Mouse (Mus musculus) CH12F3 (cell line): ENCODE results near the gene Rab11fip2.

Experiments used
- in situ Hi-C: fragments of 300-500 bp; cut with MboI; formaldehyde crosslinking; loops from 2 replicates; pipeline ENCODE4 v1.14.3; 2020; ENCODE audit warnings: low sequenced_read_pairs

Gene Rab11fip2

DNA sequence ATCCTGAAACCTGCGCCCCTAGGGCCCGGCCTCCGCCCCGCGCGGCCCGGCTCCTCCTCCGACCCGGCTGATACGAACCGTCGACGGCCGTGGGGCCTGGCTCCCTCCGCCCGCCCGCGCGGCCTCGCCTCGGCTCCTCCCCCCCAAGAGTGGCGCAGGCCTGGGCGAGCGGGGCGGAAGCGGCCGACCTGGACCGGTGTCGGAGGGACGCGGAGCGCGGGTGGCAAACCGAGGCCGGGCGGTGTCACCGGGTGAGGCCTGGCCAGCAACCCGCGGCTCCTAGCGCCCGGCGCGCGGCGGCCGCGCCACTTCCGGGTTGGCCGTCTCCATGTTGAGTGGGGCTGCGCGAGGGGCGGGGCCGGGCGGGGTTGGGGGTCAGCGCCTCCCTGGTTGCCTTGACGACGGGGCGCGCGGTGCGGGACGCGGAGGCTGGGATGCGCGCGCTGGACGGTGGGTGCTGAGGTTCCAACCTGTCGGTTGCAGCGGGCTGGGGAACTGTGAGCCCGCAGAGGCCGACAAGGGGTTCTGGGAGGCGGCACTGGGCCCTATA lies at the start of gene Rab11fip2:
Gene Rab11fip2 (minus strand): TSS at position 333 of the 550 bp plus-strand sequence.
- in situ Hi-C loops, result no loop called here

DNA sequence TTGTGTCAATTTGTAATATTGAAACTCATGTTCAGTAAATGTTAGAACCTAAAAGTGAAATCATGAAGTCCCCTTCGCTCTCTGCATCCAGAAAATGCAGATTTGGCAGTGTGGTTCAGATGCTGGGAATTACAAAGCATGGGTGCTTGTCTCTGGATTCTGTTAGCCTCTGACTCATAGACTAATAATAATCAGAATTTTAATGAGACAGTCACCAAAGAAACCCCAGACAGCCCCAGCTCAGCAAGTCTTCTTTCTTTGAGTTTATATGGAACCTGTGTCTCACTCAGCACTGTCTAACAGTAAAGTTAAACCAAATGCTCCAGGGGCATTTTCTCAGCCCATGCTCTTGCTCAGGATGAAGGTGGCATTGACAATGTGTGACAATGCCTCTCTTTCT lies 38.1 kb upstream of the Rab11fip2 start:
- in situ Hi-C loops, result no loop called here

DNA sequence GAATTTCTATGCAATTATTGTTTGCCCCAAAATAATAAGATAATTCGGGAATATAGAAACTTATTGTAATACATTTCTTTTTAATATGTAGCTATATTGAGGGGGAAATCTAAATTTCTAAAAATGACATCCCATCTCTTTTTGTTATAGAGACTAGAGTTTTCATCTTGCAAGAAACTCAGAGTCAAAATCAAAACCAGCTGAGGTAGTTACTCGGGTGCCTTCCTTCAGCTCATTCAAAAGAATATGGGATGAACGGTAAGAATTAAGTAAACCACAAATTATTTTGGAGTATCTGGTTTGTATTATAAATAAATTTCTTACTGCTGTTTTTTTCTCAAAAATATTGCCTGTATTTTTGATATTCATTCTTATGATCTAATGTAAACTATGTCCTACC lies 11.5 kb upstream of the Rab11fip2 start:
- in situ Hi-C loops, result no loop called here

DNA sequence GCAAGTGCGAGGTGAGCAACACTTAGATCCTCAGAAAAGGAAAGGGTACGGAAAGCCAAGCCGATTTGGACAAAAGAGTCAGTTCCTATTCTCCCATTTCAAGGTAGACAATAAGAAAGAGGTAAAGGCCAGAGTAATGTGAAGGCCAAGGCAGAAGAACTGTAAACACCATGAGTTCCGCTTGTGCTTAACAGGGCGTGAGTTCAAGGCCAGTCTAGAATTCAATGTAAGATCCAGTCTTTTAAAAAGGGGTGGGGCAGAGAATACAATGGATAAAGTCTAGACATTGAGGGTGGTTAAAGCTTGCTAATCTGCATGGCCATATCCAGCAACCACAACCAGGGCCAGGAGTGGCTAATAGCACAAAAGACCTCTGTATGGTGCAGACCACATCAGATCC lies 6.3 kb upstream of the Rab11fip2 start:
- in situ Hi-C loops, result no loop called here

DNA sequence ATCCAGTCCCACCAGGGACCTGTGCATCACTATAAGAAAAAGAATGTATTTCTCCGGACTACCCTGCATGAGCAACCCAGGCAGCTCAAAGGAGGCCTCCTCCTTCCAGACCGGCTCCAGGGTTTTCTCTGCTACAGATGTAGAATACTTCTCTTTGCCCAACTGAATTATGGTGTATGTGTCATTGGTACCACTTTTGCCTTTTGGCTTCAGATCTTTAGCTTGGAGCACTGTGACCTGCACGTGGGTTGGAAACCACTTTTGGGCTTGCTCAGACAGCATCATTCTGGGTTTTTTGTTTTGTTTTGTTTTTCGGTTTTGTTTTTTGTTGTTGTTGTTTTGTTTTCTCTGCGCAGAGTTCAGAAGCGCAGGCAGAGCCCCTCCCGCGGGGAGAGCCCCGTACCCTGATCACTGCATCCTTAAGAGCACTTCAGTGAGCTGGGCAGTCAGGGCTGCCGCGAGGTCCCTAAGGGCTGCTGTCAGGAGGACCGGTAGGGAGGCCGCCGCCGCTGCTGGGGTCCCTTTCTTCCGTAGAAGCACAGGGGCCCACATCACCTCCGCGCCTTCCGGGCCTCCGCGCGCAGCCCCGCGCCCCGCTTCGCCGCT lies 635 bp downstream of the Rab11fip2 start:
- in situ Hi-C loops, result no loop called here

DNA sequence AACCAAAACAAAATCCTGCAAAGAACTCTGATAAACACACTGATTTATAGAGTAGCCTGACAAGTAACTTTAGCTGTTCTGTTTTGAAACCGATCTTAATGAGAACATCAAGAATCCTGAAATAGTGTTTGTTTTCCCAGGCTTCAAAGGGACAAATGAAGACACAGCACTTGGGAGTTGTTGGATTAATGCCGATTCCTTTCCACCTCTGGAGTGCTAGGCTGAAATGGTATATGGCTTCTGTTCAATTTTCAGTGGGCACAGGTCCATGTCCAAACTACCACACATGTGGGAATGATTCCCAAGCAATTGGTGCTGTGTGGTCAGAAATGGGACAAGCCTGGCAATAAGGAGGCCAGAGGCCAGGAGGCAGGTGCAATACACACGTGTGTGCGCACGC lies 3.7 kb downstream of the Rab11fip2 start:
- in situ Hi-C loops, result no loop called here

DNA sequence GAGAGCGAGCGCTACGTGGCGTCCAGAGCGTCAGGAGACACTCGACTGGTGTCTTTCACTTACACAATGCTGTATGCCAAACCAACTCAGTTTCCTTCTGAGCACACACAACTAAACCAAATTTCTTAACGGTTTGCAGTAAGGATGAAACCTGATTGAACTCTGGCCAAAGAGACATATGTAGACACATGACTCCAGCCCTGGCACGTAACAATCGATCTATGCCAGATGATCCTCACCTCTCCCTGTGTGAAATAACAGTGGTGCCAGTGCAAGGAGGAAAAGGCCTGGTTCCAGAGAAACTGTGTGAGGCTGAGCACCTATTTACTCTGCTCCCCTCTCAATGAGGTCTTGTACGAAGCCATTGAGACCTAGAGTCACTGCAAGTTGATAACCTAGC lies 11.4 kb downstream of the Rab11fip2 start:
- in situ Hi-C loops, result no loop called here

DNA sequence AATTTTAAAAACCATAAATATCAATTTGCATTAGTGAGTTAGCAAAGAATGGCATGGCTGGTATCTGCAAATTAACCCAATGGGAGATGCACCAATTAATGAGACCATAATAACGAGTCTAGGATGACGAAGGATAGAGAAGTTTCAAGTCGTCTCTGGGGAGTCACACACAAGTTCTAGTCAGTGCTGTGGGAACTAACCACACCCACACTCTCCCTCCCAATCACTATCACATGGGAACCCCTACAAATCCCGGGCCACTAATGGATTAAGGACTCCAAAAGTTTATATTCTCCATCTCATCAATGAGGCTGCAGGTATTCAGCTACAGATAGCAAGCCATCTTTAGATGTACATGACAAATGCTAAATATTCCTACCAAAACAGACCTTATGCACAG lies 14.8 kb downstream of the Rab11fip2 start:
- in situ Hi-C loops, result no loop called here

DNA sequence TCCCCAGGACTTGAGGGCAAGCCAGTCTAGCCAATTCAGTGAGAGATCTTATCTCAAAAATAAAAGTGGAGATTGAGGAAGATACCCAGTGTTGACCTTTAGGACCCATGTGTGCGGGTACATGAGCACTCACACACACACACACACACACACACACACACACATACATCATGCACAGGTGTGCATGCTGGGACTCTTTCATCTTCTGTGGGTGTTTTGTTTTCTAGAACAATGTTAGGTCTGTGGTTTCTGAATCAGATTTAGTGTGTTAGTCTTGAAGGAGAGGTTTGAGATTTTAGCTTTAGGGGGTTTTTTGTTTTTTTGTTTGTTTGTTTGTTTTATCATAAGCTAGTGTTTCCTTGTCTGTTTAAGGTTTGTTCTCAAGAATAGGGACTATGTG lies 17.3 kb downstream of the Rab11fip2 start:
- in situ Hi-C loops, result no loop called here

DNA sequence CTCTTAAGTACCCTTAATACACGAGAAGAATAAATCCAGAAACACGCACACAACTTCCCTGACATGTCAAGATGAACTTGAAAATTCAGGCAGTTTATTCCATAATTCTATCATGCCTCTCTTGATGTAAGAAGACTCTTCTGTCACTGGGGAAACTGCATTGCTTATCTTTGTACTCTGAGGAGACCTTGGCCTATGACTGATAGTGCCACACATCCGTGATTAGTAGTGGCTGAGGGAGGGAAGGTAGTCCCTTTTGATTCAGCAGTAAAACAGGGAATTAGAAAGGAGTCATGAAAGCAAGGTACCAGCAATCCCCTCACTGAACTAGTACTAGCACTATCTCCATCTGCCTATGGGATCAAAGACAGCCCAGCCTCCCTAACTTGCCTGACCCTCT lies 22.6 kb downstream of the Rab11fip2 start:
- in situ Hi-C loops, result no loop called here

DNA sequence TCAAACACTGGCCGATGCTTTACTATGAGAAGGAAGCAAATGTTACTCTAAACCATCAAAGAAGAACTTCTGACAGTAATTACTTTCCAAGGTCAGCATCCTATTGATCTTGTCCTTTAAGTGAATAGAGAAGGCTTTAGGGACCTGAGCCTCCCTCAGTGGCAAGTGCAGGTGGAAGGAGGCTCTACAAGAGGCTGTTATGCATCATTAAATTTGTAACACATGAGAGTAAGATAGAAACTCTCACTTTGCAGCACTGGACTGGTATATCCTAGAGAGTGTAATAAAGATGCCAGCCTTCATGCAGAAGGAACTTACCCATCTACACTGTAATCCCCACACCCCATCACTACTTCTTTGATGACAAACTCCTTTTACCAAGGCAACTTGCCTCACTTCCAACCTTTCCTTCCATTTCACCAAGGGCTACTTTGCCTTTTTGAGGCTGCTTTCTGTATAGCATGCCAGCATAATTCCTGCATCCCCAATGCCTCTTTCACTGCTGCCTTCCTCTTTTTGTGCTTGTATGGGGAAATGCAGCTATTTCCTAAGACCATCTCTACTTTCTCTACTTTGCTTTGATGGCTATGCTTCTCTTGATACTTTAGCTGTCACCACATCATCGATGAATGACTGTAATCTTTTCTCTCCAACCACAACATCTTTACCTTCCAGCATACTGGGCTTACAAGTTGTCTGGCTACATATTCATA lies 25.4 kb downstream of the Rab11fip2 start:
- in situ Hi-C loops, result no loop called here

DNA sequence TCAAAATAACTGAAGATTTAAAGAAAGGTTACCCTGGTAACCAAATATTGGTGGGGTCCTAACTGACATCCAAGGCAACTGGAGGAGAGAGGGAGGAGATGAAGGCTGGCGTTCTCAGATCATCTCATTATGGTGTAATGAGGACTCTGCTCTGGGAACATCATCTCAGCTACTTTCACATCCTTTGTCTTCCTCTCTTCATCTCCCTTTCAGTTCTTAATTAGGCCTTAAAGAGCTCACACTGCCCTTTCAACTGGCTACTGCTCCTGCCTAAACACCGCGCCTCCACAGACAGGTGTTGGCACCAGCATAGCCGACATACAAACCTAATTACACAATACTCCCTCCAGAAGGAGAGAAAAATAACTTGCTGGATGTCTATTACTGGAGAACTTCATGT lies 31.9 kb downstream of the Rab11fip2 start:
- in situ Hi-C loops, result no loop called here

DNA sequence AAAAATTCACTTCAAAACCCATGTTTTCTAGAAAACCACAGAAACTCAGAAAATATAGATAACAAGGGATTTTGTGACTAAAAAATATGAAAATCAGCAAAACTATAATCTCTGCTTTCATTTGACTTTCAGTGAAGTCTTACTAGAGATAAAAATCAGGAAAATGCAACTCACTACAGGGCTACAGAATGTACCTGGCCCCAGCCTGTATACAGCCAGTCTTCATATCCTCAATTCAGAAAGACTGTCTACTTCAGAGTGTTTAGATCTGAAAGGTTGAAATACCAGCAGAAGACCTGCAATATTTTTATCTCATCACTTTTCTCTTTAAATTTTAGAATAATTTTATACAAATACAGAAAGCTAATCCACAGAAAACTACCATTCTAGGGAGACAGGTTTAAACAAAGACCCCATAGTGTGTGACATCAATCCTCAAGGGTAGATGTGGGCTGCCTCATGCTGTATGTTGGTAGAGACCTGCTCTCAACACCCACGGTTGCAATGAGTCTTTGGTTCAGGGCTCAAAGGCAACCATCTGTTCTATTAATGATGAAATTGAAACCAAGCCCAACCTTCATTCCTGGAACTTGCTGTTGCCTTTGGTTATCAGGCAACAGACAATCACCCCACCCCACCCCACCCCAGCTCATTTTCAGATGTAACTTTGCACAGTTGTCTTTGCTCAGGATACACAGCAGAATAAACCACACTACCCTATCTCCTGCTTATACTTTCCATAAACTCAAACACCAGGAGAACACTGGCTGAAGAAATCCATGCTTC lies 38.0 kb downstream of the Rab11fip2 start:
- in situ Hi-C loops, result no loop called here

DNA sequence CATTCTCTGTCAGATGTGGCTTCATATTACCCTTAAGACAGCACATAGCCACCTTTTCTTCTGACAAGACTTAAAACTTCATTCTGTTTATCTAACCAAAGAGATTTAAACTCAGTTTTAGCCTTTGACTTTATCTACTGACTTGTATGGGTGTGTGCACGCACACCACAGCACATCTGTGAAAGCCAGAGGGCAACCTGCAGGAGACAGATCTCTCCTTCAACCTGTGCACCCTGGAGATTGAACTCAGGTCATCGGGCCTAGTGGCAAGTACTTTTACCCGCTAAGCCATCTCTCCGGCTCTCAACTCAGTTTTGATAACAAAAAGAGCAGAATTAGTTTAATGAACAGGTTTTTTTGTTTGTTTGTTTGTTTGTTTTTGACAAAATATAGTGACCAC lies 43.5 kb downstream of the Rab11fip2 start:
- in situ Hi-C loops, result no loop called here

DNA sequence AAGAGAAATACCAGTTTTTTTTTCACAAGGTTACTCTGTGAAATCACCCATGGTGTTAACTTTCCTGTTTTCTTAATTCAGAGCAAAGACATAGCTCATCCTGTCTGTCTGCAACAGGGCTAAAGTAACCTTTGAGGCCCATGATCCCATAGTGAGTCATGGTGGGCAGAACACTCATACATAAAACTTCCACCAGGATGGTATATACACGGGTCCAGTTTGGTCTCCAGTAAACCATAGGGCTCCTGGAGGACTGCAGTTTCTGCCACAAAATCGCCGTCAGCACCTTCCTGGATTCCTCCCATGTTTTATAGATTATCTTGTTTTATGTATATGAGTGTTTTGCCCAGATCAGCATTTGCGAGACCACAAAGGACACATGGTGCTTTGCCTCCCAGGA lies 45.2 kb downstream of the Rab11fip2 start:
- in situ Hi-C loops, result no loop called here

DNA sequence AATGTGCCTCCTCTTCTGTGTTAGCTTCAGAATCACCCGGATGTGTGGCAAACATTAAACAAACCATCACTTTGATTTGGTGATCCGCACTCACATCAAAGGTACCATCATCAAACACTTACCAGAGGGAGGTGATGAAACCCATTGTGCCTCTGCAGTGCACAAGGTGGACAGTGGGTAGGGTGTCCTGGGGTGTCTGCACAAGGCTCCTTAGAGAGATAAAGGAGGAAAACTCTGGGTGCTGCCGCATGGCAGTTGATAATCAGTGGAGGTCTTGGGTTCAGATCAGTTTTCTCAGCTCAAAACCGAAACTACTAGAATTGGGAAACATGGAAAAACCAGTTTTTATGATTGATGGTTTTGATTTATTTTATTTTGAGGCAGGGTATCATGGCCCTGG lies 54.1 kb downstream of the Rab11fip2 start:
- in situ Hi-C loops, result no loop called here

DNA sequence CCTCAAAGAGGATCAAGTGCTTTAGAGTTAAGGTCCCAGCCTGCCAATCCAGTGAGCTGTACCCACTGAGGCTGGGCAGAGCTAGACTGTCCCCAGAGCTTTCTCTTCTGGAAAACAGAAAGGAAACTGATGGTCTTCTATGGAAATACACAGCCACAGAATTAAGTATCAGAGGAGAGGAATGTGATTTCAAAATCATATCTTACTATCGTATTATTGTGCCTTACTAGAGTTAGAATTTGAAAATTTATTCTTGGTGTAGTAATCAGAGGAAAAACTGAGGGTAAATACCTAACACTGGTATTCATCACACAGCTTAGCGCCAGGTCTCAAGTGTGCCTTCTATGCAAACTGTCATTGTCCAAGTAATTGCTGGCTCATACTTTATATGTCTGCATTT lies 54.6 kb downstream of the Rab11fip2 start:
- in situ Hi-C loops, result no loop called here

DNA sequence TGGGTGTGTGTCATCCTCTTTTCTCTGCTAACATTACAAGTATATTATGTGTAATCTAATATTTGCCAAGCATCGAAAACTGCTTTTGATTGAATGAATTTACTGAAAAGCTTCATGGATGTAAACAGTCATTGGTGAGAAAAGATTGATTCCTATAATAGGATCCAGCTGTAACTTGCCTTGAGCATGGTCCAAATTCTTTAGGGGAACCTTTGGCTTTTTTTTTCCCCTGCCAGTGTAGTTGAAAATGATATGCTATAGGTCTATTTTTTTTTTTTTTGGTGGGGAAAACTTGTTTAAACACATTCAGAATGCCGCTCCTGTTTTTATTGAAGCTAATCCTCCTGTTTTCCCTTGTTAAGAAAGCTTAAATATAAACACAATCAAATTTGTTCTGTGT lies 55.6 kb downstream of the Rab11fip2 start:
- in situ Hi-C loops, result no loop called here

DNA sequence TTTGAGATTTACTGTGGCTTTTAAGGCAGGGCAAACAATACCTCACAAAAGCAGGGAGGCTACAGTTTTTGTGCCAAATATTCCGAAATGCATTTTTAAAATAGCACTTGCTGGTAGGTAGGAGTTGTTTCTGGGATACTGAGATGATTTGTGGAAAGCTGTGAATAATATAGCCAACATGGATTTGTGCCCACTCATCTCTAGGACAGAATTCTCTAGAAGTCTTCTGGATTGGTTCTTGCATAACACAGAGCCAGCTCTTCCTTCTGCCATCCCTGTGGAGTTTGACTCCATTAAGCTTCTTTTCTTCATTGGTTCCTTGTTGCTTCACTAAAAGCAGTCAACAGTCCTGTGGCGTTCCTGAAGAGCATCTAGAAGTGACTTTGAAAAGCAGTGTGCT lies 58.2 kb downstream of the Rab11fip2 start:
- in situ Hi-C loops, result no loop called here

DNA sequence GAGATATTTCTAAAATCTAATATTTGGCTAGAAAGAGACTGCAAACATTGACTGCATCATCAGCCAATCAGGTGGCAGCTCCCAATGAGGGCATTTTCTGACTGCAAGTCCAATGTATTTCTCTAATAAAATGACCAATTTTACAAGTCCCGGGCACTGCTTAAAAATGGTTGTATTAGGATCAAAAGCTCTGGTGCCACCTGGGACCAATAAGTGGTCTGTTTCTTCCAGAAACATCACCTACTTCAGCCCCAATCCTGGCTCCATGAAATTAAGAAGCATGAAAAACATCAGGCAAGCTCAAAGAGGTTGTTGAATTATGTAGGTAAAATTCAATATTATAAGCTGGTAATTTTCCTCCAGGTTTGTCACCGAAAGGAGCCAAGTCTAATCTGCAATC lies 66.2 kb downstream of the Rab11fip2 start:
- in situ Hi-C loops, result no loop called here

DNA sequence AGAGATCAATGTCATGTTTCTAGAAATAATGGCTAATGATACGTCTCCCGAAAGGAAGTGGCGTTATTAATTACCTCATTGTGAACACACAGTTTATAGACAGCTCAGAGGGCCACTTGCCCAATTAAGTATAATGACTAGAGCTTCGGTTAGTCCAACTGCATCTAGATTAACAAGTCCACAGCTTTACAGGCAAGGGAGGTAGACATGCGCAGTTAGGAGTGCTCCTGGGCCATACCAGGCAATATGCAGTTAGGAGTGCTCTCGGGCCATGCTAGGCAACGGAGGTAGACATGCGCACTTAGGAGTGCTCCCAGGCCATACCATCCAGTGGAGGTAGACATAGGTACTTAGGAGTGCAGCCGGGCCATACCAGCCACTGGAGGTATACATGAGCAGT lies 76.8 kb downstream of the Rab11fip2 start:
- in situ Hi-C loops, result no loop called here

DNA sequence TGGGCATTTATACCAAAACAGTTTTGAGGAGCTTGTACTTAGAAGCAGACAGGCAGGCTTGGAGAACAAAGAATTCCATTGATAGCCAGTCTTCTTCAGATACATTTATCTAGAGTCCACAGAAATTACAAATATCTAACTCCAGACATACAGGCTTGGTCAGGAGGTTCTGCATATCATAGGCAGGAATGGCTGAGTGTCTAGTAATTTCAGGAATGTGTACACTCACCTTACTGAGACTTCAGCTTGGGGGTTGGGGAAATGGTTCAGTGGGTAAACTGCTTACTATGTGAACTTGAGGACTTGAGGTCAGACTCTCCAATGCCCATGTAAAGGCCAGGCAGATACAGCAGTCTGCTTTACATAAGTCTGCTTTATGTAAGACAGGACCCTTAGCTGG lies 81.0 kb downstream of the Rab11fip2 start:
- in situ Hi-C loops, result no loop called here
